Mouse (Mus musculus): ENCODE results near the gene Igll1. TPM values are rescaled to one million over a fixed set of nuclear protein-coding genes. Genes with fewer than 3 reads are reported as not detected.
A peak's percentile ranks its signal among the peaks of the same experiment; 100 is the strongest.

Igll1 gene
- not detected in 2 replicates for polyA plus RNA-seq (2016; fragmentation: Nextera tagmentation; extraction: Ambion mirVana)

DNA sequence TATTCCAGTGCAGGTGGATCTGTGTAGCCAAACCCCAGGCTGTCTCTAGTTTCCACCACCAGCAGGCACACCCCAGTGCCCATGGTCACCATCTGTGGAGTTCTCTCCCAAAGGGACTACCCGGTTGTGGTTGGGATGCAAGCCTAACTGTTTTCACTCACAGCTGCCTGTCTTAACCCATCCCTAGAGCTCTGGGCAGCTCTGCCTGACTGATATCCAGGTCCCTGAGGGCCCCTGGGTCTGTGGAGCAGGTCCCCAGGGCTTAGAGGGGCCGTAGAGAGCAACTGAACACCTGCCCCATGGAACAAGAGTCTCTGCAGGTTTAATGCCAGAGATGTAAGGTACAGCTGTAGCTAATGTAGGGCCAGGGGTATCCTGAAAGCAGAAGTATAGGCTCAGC lies at the start of gene Igll1:
Gene Igll1, minus strand, starts transcription at position 8 of the 400 bp plus-strand sequence.
- Histone ChIP-seq H3K9ac (no peak within 1 kb of the TSS), H3K4me2 (replicated peaks) (no peak within 1 kb of the TSS)
- 79% methylated on average over 2 of the region's 2 CpGs for WGBS

DNA sequence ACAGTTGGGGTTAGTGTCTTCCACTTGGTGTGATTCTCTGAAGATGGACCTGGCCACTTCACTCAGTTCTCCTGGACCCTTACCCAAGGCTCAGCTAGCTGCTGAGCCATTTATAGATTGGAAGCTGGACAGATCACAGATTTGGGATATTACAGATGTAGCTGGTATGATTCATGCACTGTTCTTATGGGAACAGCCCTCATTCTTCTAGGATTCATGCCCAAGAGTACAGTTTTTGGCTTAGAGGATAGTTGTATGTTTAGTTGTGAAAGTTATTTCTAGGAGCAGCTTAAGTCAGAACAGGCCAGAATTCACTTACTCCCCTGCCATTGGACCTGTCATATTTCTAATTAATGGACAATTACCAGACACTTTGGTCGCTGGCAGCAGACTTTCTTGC lies 49.7 kb upstream of the Igll1 start:
- Histone ChIP-seq H3K9me3 (replicated peaks) (no peaks in the 10 kb centered on the region), H3K27me3 (no peaks in the 10 kb centered on the region), H3K4me1 (peaks cover 7% of the 10 kb centered on the region), H3K9ac (no peak overlapping the region), H3K4me3 (no peak overlapping the region), H3K36me3 (peaks cover 72% of the 10 kb centered on the region), H3K4me2 (replicated peaks) (no peak overlapping the region), H3K27ac (no peak overlapping the region)
- no peak for ATAC-seq (ENCODE audit: low FRiP score)
- WGBS: 70% methylated on average over 1 of the region's 1 CpGs

More for the DNA sequence above, at the start of gene Igll1:
- Histone ChIP-seq H3K9me3 (replicated peaks) (no peaks in the 10 kb centered on the region), H3K36me3 (no peaks in the 10 kb centered on the region), H3K27ac (no peak within 1 kb of the TSS), H3K4me3 (no peak within 1 kb of the TSS), H3K27me3 (no peaks in the 10 kb centered on the region), H3K4me1 (no peaks in the 10 kb centered on the region)
- no peak for ATAC-seq (ENCODE audit: low FRiP score)

- Histone ChIP-seq H3K36me3 (peaks cover 69% of the 10 kb centered on the region), H3K9me3 (replicated peaks) (no peaks in the 10 kb centered on the region), H3K4me1 (peaks cover 7% of the 10 kb centered on the region), H3K9ac (no peak overlapping the region; the same call in 1 of the 2 replicates), H3K4me3 (no peak overlapping the region), H3K27me3 (no peaks in the 10 kb centered on the region), H3K4me2 (replicated peaks) (no peak overlapping the region), H3K27ac (peak overlapping the region; percentile 79)
- WGBS: 32% methylated on average over 13 of the region's 13 CpGs
- ATAC-seq (ENCODE audit: low FRiP score): peak; percentile 96
Observed at GRCm38 (mm10) chr16:16911641-16912597, 48.1 kb upstream of the Igll1 start.

GRCm38 (mm10) chr16:16907799-16908198 lies 44.0 kb upstream of the Igll1 start:
- 78% methylated on average over 6 of the region's 6 CpGs for WGBS
- peaks cover 67% of the 10 kb centered on the region for H3K36me3 ChIP-seq
- no peak overlapping the region for H3K27ac ChIP-seq
- no peak overlapping the region for H3K4me2 ChIP-seq (replicated peaks)
- no peaks in the 10 kb centered on the region for H3K9me3 ChIP-seq (replicated peaks)
- H3K27me3 ChIP-seq: no peaks in the 10 kb centered on the region
- H3K9ac ChIP-seq: no peak overlapping the region
- H3K4me1 ChIP-seq: peaks cover 7% of the 10 kb centered on the region
- no peak overlapping the region for H3K4me3 ChIP-seq
- ATAC-seq (ENCODE audit: low FRiP score): no peak

- ATAC-seq (ENCODE audit: low FRiP score): no peak
- no peak overlapping the region for H3K4me2 ChIP-seq (replicated peaks)
Observed at GRCm38 (mm10) chr16:16903188-16903587, 39.4 kb upstream of the Igll1 start.

DNA sequence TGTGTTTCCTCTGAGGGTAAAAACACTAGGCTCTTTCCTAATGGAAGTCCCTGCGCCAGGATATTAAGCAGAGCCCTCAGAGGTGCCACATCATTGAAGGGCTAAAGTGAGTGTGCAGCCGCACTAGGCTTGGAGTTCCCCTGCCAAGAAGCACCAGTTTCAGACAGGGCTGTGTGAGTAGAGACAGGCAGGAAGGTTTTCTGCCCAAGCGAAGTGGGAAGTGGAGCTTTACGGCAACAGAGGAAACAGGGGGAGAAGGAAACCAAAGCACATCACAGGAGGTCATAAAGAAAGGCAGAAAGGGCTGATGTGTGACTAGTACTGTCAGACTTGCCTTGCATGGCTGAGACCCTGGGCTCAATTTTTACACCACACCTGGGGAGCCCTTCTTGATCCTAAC lies 38.5 kb upstream of the Igll1 start:
- H3K4me2 ChIP-seq (replicated peaks): no peak overlapping the region
- WGBS: 94% methylated on average over 4 of the region's 4 CpGs
- no peak overlapping the region for H3K27ac ChIP-seq
- peaks cover 5% of the 10 kb centered on the region for H3K4me1 ChIP-seq
- H3K36me3 ChIP-seq: peaks cover 39% of the 10 kb centered on the region
- no peak for ATAC-seq (ENCODE audit: low FRiP score)
- no peak overlapping the region for H3K4me3 ChIP-seq
- H3K9me3 ChIP-seq (replicated peaks): no peaks in the 10 kb centered on the region
- H3K27me3 ChIP-seq: no peaks in the 10 kb centered on the region
- H3K9ac ChIP-seq: no peak overlapping the region

More at GRCm38 (mm10) chr16:16903188-16903587, 39.4 kb upstream of the Igll1 start:
- H3K36me3 ChIP-seq: peaks cover 46% of the 10 kb centered on the region
- no peaks in the 10 kb centered on the region for H3K9me3 ChIP-seq (replicated peaks)
- H3K4me1 ChIP-seq: no peaks in the 10 kb centered on the region
- H3K4me3 ChIP-seq: no peak overlapping the region
- H3K27ac ChIP-seq: no peak overlapping the region
- WGBS: 86% methylated on average over 5 of the region's 5 CpGs
- no peaks in the 10 kb centered on the region for H3K27me3 ChIP-seq
- no peak overlapping the region for H3K9ac ChIP-seq

- peak overlapping the region; percentile 42; the same call in 1 of the 2 replicates for H3K27ac ChIP-seq
Observed at GRCm38 (mm10) chr16:16897056-16897584, 33.3 kb upstream of the Igll1 start.

GRCm38 (mm10) chr16:16896382-16897055 lies 32.7 kb upstream of the Igll1 start, which contains the start of gene Ppm1f:
Gene Ppm1f (plus strand): TSS chr16:16896469.
- peaks cover 17% of the 10 kb centered on the region for H3K4me1 ChIP-seq
- peak within 1 kb of the TSS; percentile 65 for H3K4me2 ChIP-seq (replicated peaks)
- peaks cover 23% of the 10 kb centered on the region for H3K36me3 ChIP-seq
- no peaks in the 10 kb centered on the region for H3K27me3 ChIP-seq
- no peaks in the 10 kb centered on the region for H3K9me3 ChIP-seq (replicated peaks)
- WGBS: 0% methylated on average over 29 of the region's 29 CpGs
- peak within 1 kb of the TSS; percentile 58 for H3K4me3 ChIP-seq
- ATAC-seq (ENCODE audit: low FRiP score): peak; percentile 92
- H3K9ac ChIP-seq: peak within 1 kb of the TSS; percentile 81
- H3K27ac ChIP-seq: peak within 1 kb of the TSS; percentile 45; the same call in 1 of the 2 replicates

More at GRCm38 (mm10) chr16:16897056-16897584, 33.3 kb upstream of the Igll1 start:
- Histone ChIP-seq H3K4me3 (peak overlapping the region; percentile 58), H3K9ac (peak overlapping the region; percentile 81), H3K4me2 (replicated peaks) (peak overlapping the region; percentile 65), H3K4me1 (peaks cover 17% of the 10 kb centered on the region), H3K36me3 (peaks cover 17% of the 10 kb centered on the region), H3K9me3 (replicated peaks) (no peaks in the 10 kb centered on the region), H3K27me3 (no peaks in the 10 kb centered on the region)
- ATAC-seq (ENCODE audit: low FRiP score): peak; percentile 27; the same call in 1 of the 2 replicates
- WGBS: 30% methylated on average over 10 of the region's 10 CpGs

- Histone ChIP-seq H3K9ac (peak overlapping the region; percentile 81), H3K4me3 (peak overlapping the region; percentile 58; the same call in 1 of the 2 replicates), H3K36me3 (peaks cover 28% of the 10 kb centered on the region), H3K4me1 (peaks cover 17% of the 10 kb centered on the region), H3K27ac (peak overlapping the region; percentile 45; the same call in 1 of the 2 replicates), H3K9me3 (replicated peaks) (no peaks in the 10 kb centered on the region), H3K27me3 (no peaks in the 10 kb centered on the region), H3K4me2 (replicated peaks) (peak overlapping the region; percentile 65; the same call in 1 of the 2 replicates)
- 22% methylated on average over 4 of the region's 4 CpGs for WGBS
- no peak for ATAC-seq (ENCODE audit: low FRiP score)
Observed at GRCm38 (mm10) chr16:16896015-16896381, 32.2 kb upstream of the Igll1 start.

- 90% methylated on average over 7 of the region's 7 CpGs for WGBS
- Histone ChIP-seq H3K4me1 (peaks cover 12% of the 10 kb centered on the region), H3K4me3 (no peak overlapping the region), H3K36me3 (peaks cover 64% of the 10 kb centered on the region), H3K27ac (no peak overlapping the region), H3K9ac (no peak overlapping the region), H3K27me3 (no peaks in the 10 kb centered on the region), H3K9me3 (replicated peaks) (no peaks in the 10 kb centered on the region), H3K4me2 (replicated peaks) (no peak overlapping the region)
- ATAC-seq (ENCODE audit: low FRiP score): no peak
Observed at GRCm38 (mm10) chr16:16892366-16892765, 28.6 kb upstream of the Igll1 start.

- H3K27me3 ChIP-seq: no peaks in the 10 kb centered on the region
- H3K4me1 ChIP-seq: no peaks in the 10 kb centered on the region
- H3K27ac ChIP-seq: no peak overlapping the region
- 96% methylated on average over 1 of the region's 1 CpGs for WGBS
- H3K4me2 ChIP-seq (replicated peaks): no peak overlapping the region
- no peak overlapping the region for H3K4me3 ChIP-seq
- H3K36me3 ChIP-seq: peaks cover 100% of the 10 kb centered on the region
- no peak for ATAC-seq (ENCODE audit: low FRiP score)
- H3K9ac ChIP-seq: no peak overlapping the region
- H3K9me3 ChIP-seq (replicated peaks): no peaks in the 10 kb centered on the region
Observed at GRCm38 (mm10) chr16:16888341-16888740, 24.6 kb upstream of the Igll1 start.

GRCm38 (mm10) chr16:16879025-16879424 lies 15.2 kb upstream of the Igll1 start:
- H3K4me2 ChIP-seq (replicated peaks): no peak overlapping the region
- peaks cover 85% of the 10 kb centered on the region for H3K36me3 ChIP-seq
- peaks cover 2% of the 10 kb centered on the region; the same call in 1 of the 2 replicates for H3K9me3 ChIP-seq (replicated peaks)
- no peaks in the 10 kb centered on the region for H3K4me1 ChIP-seq
- H3K4me3 ChIP-seq: no peak overlapping the region
- ATAC-seq (ENCODE audit: low FRiP score): no peak
- no peaks in the 10 kb centered on the region for H3K27me3 ChIP-seq
- no peak overlapping the region for H3K27ac ChIP-seq
- H3K9ac ChIP-seq: no peak overlapping the region
- 84% methylated on average over 5 of the region's 5 CpGs for WGBS
